Mouse (Mus musculus) heart, adult 2 months (tissue): ENCODE measurements around the gene 4930524J08Rik. TPM values are rescaled to one million over a fixed set of nuclear protein-coding genes. Genes with fewer than 3 reads are reported as not detected.

ENCODE experiments used
- DNase-seq, 2 experiments: peaks; one replicate each; pipeline ENCODE4 v3.0.0; 2021
- H3K27ac ChIP-seq: fragments of 200-600 bp; 2 replicates; pipeline ENCODE4 v1.8.1; 2022
- H3K27me3 ChIP-seq: fragments of 200-500 bp; 2 replicates; pipeline ENCODE4 v1.6.1; 2012; ENCODE audit warnings: mild to moderate bottlenecking, low read length, inconsistent platforms, mixed read lengths; ENCODE audit not compliant: control insufficient read depth, insufficient read depth
- H3K36me3 ChIP-seq: fragments of 200-500 bp; 2 replicates; pipeline ENCODE4 v1.6.1; 2012; ENCODE audit warnings: low read length, inconsistent platforms; ENCODE audit not compliant: control insufficient read depth, insufficient read depth
- H3K4me1 ChIP-seq: fragments of 200-500 bp; 2 replicates; pipeline ENCODE4 v1.6.1; 2011; ENCODE audit warnings: low read length; ENCODE audit not compliant: control insufficient read depth, insufficient read depth
- H3K4me3 ChIP-seq: fragments of 200-600 bp; 2 replicates; pipeline ENCODE4 v1.8.1; 2022
- H3K79me2 ChIP-seq: fragments of 200-500 bp; replicated peaks from 2 replicates; pipeline ENCODE4 v1.6.1; 2012; ENCODE audit warnings: mild to moderate bottlenecking, inconsistent platforms, low read length, moderate library complexity, mixed read lengths; ENCODE audit not compliant: control insufficient read depth, insufficient read depth
- H3K9ac ChIP-seq: fragments of 200-500 bp; 2 replicates; pipeline ENCODE4 v1.6.1; 2012; ENCODE audit warnings: low read depth, mild to moderate bottlenecking, control low read depth, inconsistent platforms, low read length, mixed read lengths
- CTCF ChIP-seq: fragments of 200-600 bp; IDR thresholded peaks from 2 replicates; pipeline ENCODE4 v1.8.1; 2022; ENCODE audit warnings: antibody characterized with exemption, mild to moderate bottlenecking, moderate library complexity
- EP300 ChIP-seq: fragments of 200-500 bp; IDR thresholded peaks from 2 replicates; pipeline ENCODE4 v1.6.1; 2011; ENCODE audit warnings: low read depth, low read length, control low read depth; ENCODE audit not compliant: insufficient read depth
- POLR2A ChIP-seq: fragments of 200-500 bp; IDR thresholded peaks from 2 replicates; pipeline ENCODE4 v1.6.1; 2011; ENCODE audit warnings: mild to moderate bottlenecking, low read depth, low read length, control low read depth; ENCODE audit not compliant: insufficient read depth
- WGBS: fragments of 180-500 bp; shearing (Covaris S2); methylation state at CpG from one replicate; pipeline ENCODE4 v1.1.7; 2018; 5-methylcytosine and 5-hydroxymethylcytosine counted together
- intact Hi-C: fragments of 180-260 bp; cut with DNase I; formaldehyde crosslinking; loops from one replicate; pipeline ENCODE4 v1.15.1; 2025
- polyA plus RNA-seq: library from polyadenylated mRNA; depleted of rRNA; stranded (reverse); fragments of >200 nt; gene quantifications from 2 replicates; pipeline ENCODE4 v1.2.3, GENCODE M21; 2012
- total RNA-seq, 2 experiments: library from RNA; stranded (reverse); gene quantifications; 2 replicates each; pipeline ENCODE4 v1.2.3; 2021

The 4930524J08Rik gene
- total and polyA plus RNA-seq, 3 experiments: 0.84 to 1.2 (median 1.1) TPM

DNA sequence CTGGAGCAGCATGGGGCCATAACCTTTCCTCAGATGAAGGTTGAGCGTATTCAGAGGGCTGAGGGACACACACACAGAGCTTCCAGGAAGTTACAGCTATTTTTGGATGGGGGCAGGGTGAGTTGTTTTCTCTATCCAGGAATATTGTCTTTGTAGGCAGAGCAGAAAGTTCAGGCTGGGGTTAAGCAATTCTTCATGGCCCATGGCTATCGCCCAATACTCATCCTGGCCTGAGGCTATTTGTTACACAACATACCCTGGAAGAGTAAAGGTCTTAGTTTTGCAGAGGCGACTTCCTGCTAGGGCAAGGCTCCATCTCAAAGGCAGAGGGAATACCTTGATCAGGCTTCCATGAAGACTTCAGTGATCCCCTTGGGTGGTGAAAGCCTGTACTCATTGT, 15.3 kb downstream of the 4930524J08Rik start:
- no peak overlapping the region for H3K4me3 ChIP-seq
- H3K27me3 ChIP-seq: no peaks in the 10 kb centered on the region
- no peak overlapping the region for H3K27ac ChIP-seq
- DNase-seq: no peak
- no peaks in the 10 kb centered on the region for H3K79me2 ChIP-seq
- TF ChIP-seq CTCF: no peak
- no peak for TF ChIP-seq EP300
- no peak for TF ChIP-seq POLR2A
- WGBS: 65% methylated on average over 3 of the region's 3 CpGs
- intact Hi-C loops: no loop called here
- H3K4me1 ChIP-seq: no peaks in the 10 kb centered on the region
- no peak overlapping the region for H3K9ac ChIP-seq
- no peaks in the 10 kb centered on the region for H3K36me3 ChIP-seq

DNA sequence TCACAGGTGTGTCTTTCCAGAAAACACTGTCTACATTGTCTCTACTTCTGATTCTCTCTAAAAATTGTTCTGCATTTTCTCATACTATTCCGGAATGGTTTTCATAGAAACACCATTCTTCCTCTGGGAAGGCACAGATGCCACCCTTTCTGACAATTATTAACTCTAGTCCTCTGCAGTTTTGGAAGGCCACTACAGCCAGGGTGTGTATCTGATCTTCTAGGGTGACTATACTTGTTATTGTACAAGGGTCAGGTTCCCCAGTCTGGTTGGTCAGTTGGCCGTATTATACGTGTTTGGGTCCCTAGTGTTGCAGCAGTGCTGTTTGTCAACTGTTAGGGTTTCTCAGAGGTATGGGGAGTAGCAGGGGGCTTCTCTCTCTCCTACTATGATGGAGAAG, 15.8 kb downstream of the 4930524J08Rik start:
- Histone ChIP-seq H3K27ac (no peak overlapping the region), H3K79me2 (no peaks in the 10 kb centered on the region), H3K4me3 (no peak overlapping the region), H3K36me3 (no peaks in the 10 kb centered on the region), H3K9ac (no peak overlapping the region), H3K27me3 (no peaks in the 10 kb centered on the region), H3K4me1 (no peaks in the 10 kb centered on the region)
- TF ChIP-seq CTCF (no peak), POLR2A (no peak), EP300 (no peak)
- no peak for DNase-seq
- WGBS: 93% methylated on average over 3 of the region's 3 CpGs
- intact Hi-C loops: no loop called here

DNA sequence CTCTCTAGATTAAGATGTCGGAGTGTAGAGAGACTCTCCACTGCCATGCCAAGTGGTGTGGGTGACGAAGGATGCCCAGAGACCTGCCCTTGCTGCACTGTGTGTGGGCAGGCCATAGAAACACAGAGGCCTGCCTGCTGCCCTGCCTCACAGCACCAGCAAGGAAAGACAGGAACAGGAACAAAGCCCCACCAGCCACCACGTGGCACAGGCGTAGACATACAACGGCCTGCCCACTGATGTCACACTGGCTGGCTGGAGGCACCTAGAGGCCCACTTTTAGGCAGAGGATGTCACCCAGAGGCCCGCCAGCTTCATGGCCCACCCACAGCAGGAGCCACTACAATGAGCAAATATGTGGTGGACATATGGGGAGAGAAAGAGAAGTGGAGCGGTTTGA, 21.2 kb downstream of the 4930524J08Rik start:
- TF ChIP-seq POLR2A (no peak), CTCF (no peak), EP300 (no peak)
- no peak overlapping the region for H3K27ac ChIP-seq

DNA sequence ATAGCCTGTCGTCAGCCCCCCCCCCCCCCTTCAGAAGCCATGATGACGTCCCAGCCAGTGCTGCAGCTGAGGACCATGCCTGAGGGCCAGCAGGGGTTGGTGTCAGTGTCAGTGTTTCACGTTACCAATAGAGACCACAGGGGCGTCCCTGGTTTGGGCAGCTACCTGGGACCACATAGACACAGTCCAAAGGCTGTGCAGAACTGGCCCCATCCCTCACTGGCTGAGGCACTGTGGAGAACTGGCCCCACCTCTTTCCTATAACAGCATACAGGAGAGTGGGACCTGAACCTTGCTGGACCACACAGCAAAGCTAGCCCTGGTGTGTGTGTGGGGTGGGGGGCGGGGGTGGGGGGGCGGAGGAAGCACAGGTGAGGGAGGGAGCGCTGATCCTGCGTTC, 21.6 kb downstream of the 4930524J08Rik start:
- no peak overlapping the region for H3K9ac ChIP-seq
- TF ChIP-seq POLR2A (no peak), EP300 (no peak), CTCF (no peak)
- no peaks in the 10 kb centered on the region for H3K27me3 ChIP-seq
- intact Hi-C loops: no loop called here
- no peaks in the 10 kb centered on the region for H3K4me1 ChIP-seq
- H3K79me2 ChIP-seq: no peaks in the 10 kb centered on the region
- no peak overlapping the region for H3K27ac ChIP-seq
- DNase-seq: no peak
- 50% methylated on average over 8 of the region's 8 CpGs for WGBS
- no peak overlapping the region for H3K4me3 ChIP-seq
- no peaks in the 10 kb centered on the region for H3K36me3 ChIP-seq

More for the DNA sequence above, 21.2 kb downstream of the 4930524J08Rik start:
- no peaks in the 10 kb centered on the region for H3K36me3 ChIP-seq
- no peak overlapping the region for H3K9ac ChIP-seq
- intact Hi-C loops: no loop called here
- H3K4me3 ChIP-seq: no peak overlapping the region
- H3K27me3 ChIP-seq: no peaks in the 10 kb centered on the region
- DNase-seq: no peak
- 73% methylated on average over 7 of the region's 7 CpGs for WGBS
- H3K4me1 ChIP-seq: no peaks in the 10 kb centered on the region
- H3K79me2 ChIP-seq: no peaks in the 10 kb centered on the region

DNA sequence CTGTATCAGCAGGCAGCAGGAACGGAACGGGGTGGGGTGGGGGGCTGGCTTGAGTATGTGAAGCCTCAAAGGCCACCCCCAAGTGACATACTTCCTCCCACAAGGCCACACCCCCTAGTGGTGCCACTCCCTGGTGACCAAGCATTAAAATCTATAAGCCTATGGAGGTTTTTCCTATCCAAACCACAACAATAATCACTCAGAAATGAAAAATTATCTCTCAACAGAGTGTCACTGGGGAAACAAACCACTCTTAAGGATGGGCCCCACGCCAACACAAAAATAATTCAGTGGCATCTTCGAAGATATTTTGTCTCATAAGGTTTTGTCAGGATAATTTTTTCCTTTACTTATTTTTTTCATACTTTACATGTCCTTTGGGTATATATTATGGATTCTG, 25.0 kb downstream of the 4930524J08Rik start:
- Histone ChIP-seq H3K27ac (no peak overlapping the region), H3K4me1 (no peaks in the 10 kb centered on the region), H3K27me3 (no peaks in the 10 kb centered on the region), H3K4me3 (no peak overlapping the region), H3K9ac (no peak overlapping the region), H3K79me2 (no peaks in the 10 kb centered on the region), H3K36me3 (no peaks in the 10 kb centered on the region)
- intact Hi-C loops: no loop called here
- DNase-seq: no peak
- TF ChIP-seq CTCF: no peak
- TF ChIP-seq POLR2A: no peak
- TF ChIP-seq EP300: no peak
- WGBS: 70% methylated on average over 4 of the region's 4 CpGs

DNA sequence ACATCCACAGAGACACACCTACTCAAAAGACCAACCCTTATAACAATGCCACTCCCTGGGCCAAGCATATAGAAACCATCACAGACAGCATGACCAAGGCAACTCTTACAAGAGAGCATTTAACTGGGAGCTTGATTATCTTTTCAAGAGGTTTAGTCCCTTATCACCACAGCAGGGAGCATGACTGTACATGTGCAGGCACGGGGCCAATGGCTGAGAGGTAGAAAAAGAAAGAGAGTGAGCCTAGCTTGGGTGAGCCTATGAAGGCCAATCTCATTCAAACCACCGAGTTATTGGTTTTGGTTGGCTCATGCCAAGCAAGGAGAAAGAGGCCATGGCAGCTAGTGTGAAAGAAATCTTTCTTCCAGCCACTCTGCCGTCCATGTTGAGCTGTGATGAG, 26.6 kb downstream of the 4930524J08Rik start:
- no peak for TF ChIP-seq EP300
- TF ChIP-seq CTCF: no peak
- no peak for TF ChIP-seq POLR2A

DNA sequence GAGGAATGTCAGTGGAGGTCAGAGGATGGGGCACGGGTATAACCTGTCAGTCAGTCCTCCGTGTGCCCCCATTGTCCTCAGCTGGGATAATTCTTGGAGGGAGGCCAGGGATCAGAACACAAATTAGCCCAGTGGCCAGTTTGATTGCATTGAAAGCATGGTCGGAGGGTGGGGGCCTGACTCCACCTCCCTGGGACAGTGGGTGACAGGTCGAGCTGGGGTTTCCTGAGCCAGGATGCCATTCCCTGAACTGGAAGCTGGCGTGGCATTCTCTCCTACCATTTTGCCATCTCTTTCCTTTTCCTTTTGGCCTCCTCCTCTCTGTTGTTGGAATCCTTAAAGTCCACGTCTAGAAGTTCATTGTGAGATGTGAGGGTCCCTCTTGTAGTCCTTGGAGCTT, 27.0 kb downstream of the 4930524J08Rik start:
- H3K4me3 ChIP-seq: no peak overlapping the region
- no peaks in the 10 kb centered on the region for H3K27me3 ChIP-seq
- TF ChIP-seq POLR2A: no peak
- TF ChIP-seq EP300: no peak
- TF ChIP-seq CTCF: no peak
- no peak for DNase-seq
- no peaks in the 10 kb centered on the region for H3K36me3 ChIP-seq
- H3K27ac ChIP-seq: no peak overlapping the region
- H3K79me2 ChIP-seq: no peaks in the 10 kb centered on the region
- intact Hi-C loops: no loop called here
- H3K4me1 ChIP-seq: no peaks in the 10 kb centered on the region
- 52% methylated on average over 6 of the region's 6 CpGs for WGBS
- H3K9ac ChIP-seq: no peak overlapping the region

More for the DNA sequence above, 26.6 kb downstream of the 4930524J08Rik start:
- Histone ChIP-seq H3K4me3 (no peak overlapping the region), H3K27me3 (no peaks in the 10 kb centered on the region), H3K9ac (no peak overlapping the region), H3K4me1 (no peaks in the 10 kb centered on the region), H3K36me3 (no peaks in the 10 kb centered on the region), H3K27ac (no peak overlapping the region), H3K79me2 (no peaks in the 10 kb centered on the region)
- DNase-seq: no peak
- 39% methylated on average over 3 of the region's 3 CpGs for WGBS
- intact Hi-C loops: no loop called here
